Mouse (Mus musculus) mouse trophoblast stem cell (cell line): Measurements from ENCODE around the gene Etv4.

ENCODE experiments used
- in situ Hi-C, 2 experiments: fragments of 300-500 bp; cut with MseI, MboI; formaldehyde crosslinking; loops; 2 replicates in 1 of 2; 3 replicates in 1 of 2; pipeline ENCODE4 v1.15.1; 2025

Gene Etv4

GRCm38 (mm10) chr11:101719986-101720520 is 65.1 kb downstream of the Etv4 start:
- in situ Hi-C loops = no loop called here
